Mouse (Mus musculus) liver, embryonic 14.5 days (tissue): ENCODE results near the gene Mllt3. TPM values are rescaled to one million over a fixed set of nuclear protein-coding genes. Genes with fewer than 3 reads are reported as not detected.

Experiments
- ATAC-seq: fragments of 200-750 bp; cut with Nextera tagmentation; 2 replicates; pipeline ENCODE4 v1.8.0; 2017; ENCODE audit warnings: moderate number of reproducible peaks, mild to moderate bottlenecking, moderate library complexity; ENCODE audit not compliant: insufficient read depth
- DNase-seq, 3 experiments: peaks; one replicate each; pipeline ENCODE4 v3.0.0-alpha.2; 2012 to 2013; ENCODE audit warnings: low read depth in 3 of 3, low spot score in 3 of 3
- H3K27ac ChIP-seq: fragments of 300-500 bp; sonication (generic); 2 replicates; pipeline ENCODE4 v1.5.1; 2014; ENCODE audit warnings: moderate library complexity, mild to moderate bottlenecking, control low read depth, inconsistent platforms
- H3K27me3 ChIP-seq: fragments of 300-500 bp; sonication (generic); 2 replicates; pipeline ENCODE4 v1.6.1; 2014; ENCODE audit warnings: mild to moderate bottlenecking, low read length, moderate library complexity; ENCODE audit not compliant: control insufficient read depth, insufficient read depth
- H3K36me3 ChIP-seq: fragments of 300-500 bp; sonication (generic); replicated peaks from 2 replicates; pipeline ENCODE4 v1.6.1; 2014; ENCODE audit warnings: low read depth; ENCODE audit not compliant: control insufficient read depth, insufficient read depth
- H3K4me1 ChIP-seq, 2 experiments: fragments of 200-500 bp in 1 of 2; fragments of 300-500 bp in 1 of 2; sonication (generic) in 1 of 2; replicated peaks; 2 replicates each; pipeline ENCODE4 v1.6.1; 2012 to 2014; ENCODE audit warnings: antibody characterized with exemption in 1 of 2, inconsistent platforms in 1 of 2, low read length in 1 of 2; ENCODE audit not compliant: control insufficient read depth in 2 of 2, insufficient read depth in 2 of 2
- H3K4me2 ChIP-seq: fragments of 300-500 bp; sonication (generic); 2 replicates; pipeline ENCODE4 v1.6.1; 2014; ENCODE audit warnings: low read depth, mild to moderate bottlenecking, control low read depth, moderate library complexity
- H3K4me3 ChIP-seq, 2 experiments: fragments of 200-500 bp in 1 of 2; fragments of 300-500 bp in 1 of 2; sonication (generic) in 1 of 2; 2 replicates each; pipeline ENCODE4 v1.5.1; 2012 to 2014; ENCODE audit warnings: low read depth in 2 of 2, low read length in 2 of 2, mild to moderate bottlenecking in 2 of 2, control low read depth in 1 of 2, inconsistent platforms in 1 of 2, moderate library complexity in 1 of 2; ENCODE audit not compliant: insufficient read depth in 1 of 2
- H3K9ac ChIP-seq: fragments of 300-500 bp; sonication (generic); replicated peaks from 2 replicates; pipeline ENCODE4 v1.6.1; 2014; ENCODE audit warnings: mild to moderate bottlenecking, control low read depth, moderate library complexity
- H3K9me3 ChIP-seq: fragments of 300-500 bp; sonication (generic); 2 replicates; pipeline ENCODE4 v1.6.1; 2016; ENCODE audit warnings: low read length, mixed read lengths; ENCODE audit not compliant: control insufficient read depth
- CTCF ChIP-seq: IDR thresholded peaks from 2 replicates; pipeline ENCODE4 v1.5.1; 2016; ENCODE audit warnings: antibody characterized with exemption, low read depth, control low read depth
- EP300 ChIP-seq: IDR thresholded peaks from 2 replicates; pipeline ENCODE4 v1.6.1; 2016; ENCODE audit warnings: antibody characterized with exemption, low read depth
- WGBS: fragments of 180-500 bp; shearing (Covaris S2); extraction: QIAGEN DNeasy Blood & Tissue Kit; methylation state at CpG from one replicate; pipeline ENCODE4 v1.1.7; 2014; ENCODE audit not compliant: insufficient replicate concordance; 5-methylcytosine and 5-hydroxymethylcytosine counted together
- polyA plus RNA-seq, 2 experiments: library from polyadenylated mRNA; depleted of rRNA in 1 of 2; stranded (reverse) in 1 of 2; unstranded in 1 of 2; fragments of >200 nt; fragmentation: Nextera tagmentation in 1 of 2; extraction: Ambion mirVana in 1 of 2; gene quantifications; 2 replicates each; pipeline versions ENCODE4 v1.2.1 to v1.2.3; 2012 to 2014

The Mllt3 gene
- polyA plus RNA-seq, 2 experiments: 52.8 to 87.7 TPM

- H3K4me2 ChIP-seq: peak overlapping the region; percentile 99
- TF ChIP-seq EP300: no peak
- TF ChIP-seq CTCF: no peak
- H3K9ac ChIP-seq: peak overlapping the region; percentile 64
- no peaks in the 10 kb centered on the region for H3K36me3 ChIP-seq
- under 1% methylated on average over 25 of the region's 25 CpGs for WGBS
- DNase-seq: no peak
- no peaks in the 10 kb centered on the region for H3K9me3 ChIP-seq
- no peak overlapping the region for H3K27ac ChIP-seq
- no peak for ATAC-seq
- no peaks in the 10 kb centered on the region; the same call in 1 of the 2 replicates for H3K27me3 ChIP-seq
- peak overlapping the region; percentile 69 to 84 for H3K4me3 ChIP-seq
- H3K4me1 ChIP-seq: peaks cover 0 to 6% of the 10 kb centered on the region in 2 experiments; a peak in 2 of 4 replicates
Measured at GRCm38 (mm10) chr4:88033729-88034386, 694 bp upstream of the Mllt3 start.

GRCm38 (mm10) chr4:88032151-88033098 is 739 bp downstream of the Mllt3 start:
- Histone ChIP-seq H3K9ac (peak overlapping the region; percentile 73), H3K4me1 (peaks cover 0 to 6% of the 10 kb centered on the region in 2 experiments; a peak in 2 of 4 replicates), H3K36me3 (no peaks in the 10 kb centered on the region), H3K27ac (peak overlapping the region; percentile 60), H3K4me3 (peak overlapping the region; percentile 65 to 84), H3K27me3 (no peaks in the 10 kb centered on the region; the same call in 1 of the 2 replicates), H3K4me2 (peak overlapping the region; percentile 99), H3K9me3 (no peaks in the 10 kb centered on the region)
- WGBS: under 1% methylated on average over 76 of the region's 100 CpGs
- DNase-seq (no peak), ATAC-seq (peak; percentile 69)
- no peak for TF ChIP-seq CTCF
- TF ChIP-seq EP300: no peak

GRCm38 (mm10) chr4:88031211-88032150 is 1.7 kb downstream of the Mllt3 start:
- Histone ChIP-seq H3K4me3 (peak overlapping the region; percentile 65 to 84), H3K9ac (peak overlapping the region; percentile 73), H3K4me2 (peak overlapping the region; percentile 99), H3K27ac (no peak overlapping the region), H3K36me3 (no peaks in the 10 kb centered on the region), H3K4me1 (peaks cover 0 to 6% of the 10 kb centered on the region in 2 experiments; a peak in 2 of 4 replicates), H3K27me3 (no peaks in the 10 kb centered on the region; the same call in 1 of the 2 replicates), H3K9me3 (no peaks in the 10 kb centered on the region)
- WGBS: under 1% methylated on average over 84 of the region's 84 CpGs
- TF ChIP-seq CTCF (no peak), EP300 (no peak)
- ATAC-seq: no peak
- no peak for DNase-seq

GRCm38 (mm10) chr4:88023567-88023966 is 9.6 kb downstream of the Mllt3 start:
- Histone ChIP-seq H3K9me3 (no peaks in the 10 kb centered on the region), H3K9ac (no peak overlapping the region), H3K36me3 (no peaks in the 10 kb centered on the region), H3K27me3 (no peaks in the 10 kb centered on the region), H3K27ac (no peak overlapping the region), H3K4me2 (no peak overlapping the region), H3K4me3 (no peak overlapping the region), H3K4me1 (no peaks in the 10 kb centered on the region)
- DNase-seq (no peak), ATAC-seq (no peak)
- WGBS: 44% methylated on average over 5 of the region's 5 CpGs
- TF ChIP-seq EP300 (no peak), CTCF (no peak)
